Mouse (Mus musculus) gastrocnemius, adult 18-20 months (tissue): ENCODE data around the gene Cbx1. TPM values are rescaled to one million over a fixed set of nuclear protein-coding genes. Genes with fewer than 3 reads are reported as not detected.

Source experiments
- DNase-seq: peaks from one replicate; pipeline ENCODE4 v3.0.0; 2021; ENCODE audit warnings: low spot score
- total RNA-seq, 2 experiments: library from RNA; stranded (reverse); gene quantifications; 2 replicates each; pipeline ENCODE4 v1.2.3; 2021

The Cbx1 gene
- total RNA-seq, 2 experiments from 2014 or later: 34.2 to 36.1 TPM

GRCm38 (mm10) chr11:96815895-96816294 lies 27.0 kb downstream of the Cbx1 start:
- no peak for DNase-seq

- DNase-seq: no peak
These were observed 27.6 kb downstream of the Cbx1 start for GRCm38 (mm10) chr11:96816494-96816893.

GRCm38 (mm10) chr11:96816979-96817378 lies 28.1 kb downstream of the Cbx1 start:
- DNase-seq: no peak

GRCm38 (mm10) chr11:96818128-96818710 lies 29.3 kb downstream of the Cbx1 start:
- DNase-seq: no peak

GRCm38 (mm10) chr11:96821956-96822355 lies 33.0 kb downstream of the Cbx1 start:
- DNase-seq: no peak

- no peak for DNase-seq
These were observed 33.9 kb downstream of the Cbx1 start for GRCm38 (mm10) chr11:96822675-96823470.

- DNase-seq: no peak
These were observed 34.5 kb downstream of the Cbx1 start for GRCm38 (mm10) chr11:96823471-96823837.

GRCm38 (mm10) chr11:96823880-96824782 lies 35.2 kb downstream of the Cbx1 start:
- peak; percentile 90 for DNase-seq

- peak; percentile 93 for DNase-seq
These were observed 36.0 kb downstream of the Cbx1 start for GRCm38 (mm10) chr11:96824783-96825495.

GRCm38 (mm10) chr11:96826481-96826880 lies 37.6 kb downstream of the Cbx1 start:
- peak; percentile 63 for DNase-seq

- DNase-seq: no peak
These were observed 38.2 kb downstream of the Cbx1 start for GRCm38 (mm10) chr11:96827062-96827581.

- no peak for DNase-seq
These were observed 39.0 kb downstream of the Cbx1 start for GRCm38 (mm10) chr11:96827917-96828316.

GRCm38 (mm10) chr11:96828881-96829280 lies 40.0 kb downstream of the Cbx1 start:
- DNase-seq: no peak

GRCm38 (mm10) chr11:96829403-96829812 lies 40.5 kb downstream of the Cbx1 start:
- peak; percentile 93 for DNase-seq

GRCm38 (mm10) chr11:96829813-96830538 lies 41.0 kb downstream of the Cbx1 start, which contains the start of gene Nfe2l1:
Gene Nfe2l1, minus strand, starts transcription at chr11:96829968.
- peak; percentile 99 for DNase-seq

- no peak for DNase-seq
These were observed 41.8 kb downstream of the Cbx1 start for GRCm38 (mm10) chr11:96830539-96831216.

- no peak for DNase-seq
These were observed 42.6 kb downstream of the Cbx1 start for GRCm38 (mm10) chr11:96831516-96831915.

- DNase-seq: no peak
These were observed 43.6 kb downstream of the Cbx1 start for GRCm38 (mm10) chr11:96832541-96832940.

- DNase-seq: no peak
These were observed 44.0 kb downstream of the Cbx1 start for GRCm38 (mm10) chr11:96832973-96833372.

- no peak for DNase-seq
These were observed 45.2 kb downstream of the Cbx1 start for GRCm38 (mm10) chr11:96834127-96834526.
